Mouse (Mus musculus) megakaryocyte, embryonic 14.5 days (primary cell): ENCODE measurements around the gene Selenom. TPM values are rescaled to one million over a fixed set of nuclear protein-coding genes. Genes with fewer than 3 reads are reported as not detected.

Experiments
- H3K27me3 ChIP-seq: replicated peaks from 2 replicates; pipeline ENCODE3; 2012; ENCODE audit warnings: inconsistent platforms
- H3K36me3 ChIP-seq: replicated peaks from 2 replicates; pipeline ENCODE3; 2012; ENCODE audit warnings: low read length, inconsistent platforms, mixed read lengths
- H3K4me1 ChIP-seq: 2 replicates; pipeline ENCODE4 v1.6.1; 2012; ENCODE audit warnings: inconsistent platforms
- H3K4me3 ChIP-seq: replicated peaks from 2 replicates; pipeline ENCODE3; 2012; ENCODE audit warnings: moderate library complexity, mild to moderate bottlenecking, inconsistent platforms
- H3K9me3 ChIP-seq: 2 replicates; pipeline ENCODE4 v1.6.1; 2012; ENCODE audit warnings: inconsistent platforms
- FLI1 ChIP-seq: IDR thresholded peaks from 2 replicates; pipeline ENCODE4 v1.6.1; 2012; ENCODE audit warnings: low read length, inconsistent platforms, mixed read lengths
- GATA1 ChIP-seq: IDR thresholded peaks from 3 replicates; pipeline ENCODE4 v1.6.1; 2012; ENCODE audit warnings: mixed read lengths, low read length, inconsistent platforms, borderline replicate concordance
- polyA plus RNA-seq: library from polyadenylated mRNA; stranded (reverse); fragments of >175 nt; gene quantifications from 2 replicates; pipeline ENCODE4 v1.2.3, GENCODE M21; 2012; ENCODE audit warnings: low replicate concordance; ENCODE audit not compliant: insufficient read depth

Gene Selenom
- polyA plus RNA-seq, 1 experiment = 262 TPM

- H3K4me3 ChIP-seq = no peak overlapping the region
- H3K4me1 ChIP-seq = peaks cover 84% of the 10 kb centered on the region
- H3K36me3 ChIP-seq = peaks cover 4% of the 10 kb centered on the region
- peaks cover 12% of the 10 kb centered on the region for H3K9me3 ChIP-seq
- H3K27me3 ChIP-seq = no peaks in the 10 kb centered on the region
- no peak for TF ChIP-seq GATA1
- no peak for TF ChIP-seq FLI1
Observed at GRCm38 (mm10) chr11:3547047-3547446, 32.6 kb downstream of the Selenom start.

GRCm38 (mm10) chr11:3547969-3548368 lies 33.5 kb downstream of the Selenom start:
- H3K9me3 ChIP-seq = peaks cover 12% of the 10 kb centered on the region
- peaks cover 84% of the 10 kb centered on the region for H3K4me1 ChIP-seq
- H3K27me3 ChIP-seq = no peaks in the 10 kb centered on the region
- TF ChIP-seq FLI1 = no peak
- no peak for TF ChIP-seq GATA1
- peaks cover 4% of the 10 kb centered on the region for H3K36me3 ChIP-seq
- H3K4me3 ChIP-seq = no peak overlapping the region

- H3K4me3 ChIP-seq = no peak overlapping the region
- TF ChIP-seq FLI1 (no peak), GATA1 (no peak)
- no peaks in the 10 kb centered on the region for H3K27me3 ChIP-seq
- H3K36me3 ChIP-seq = peaks cover 4% of the 10 kb centered on the region
- H3K9me3 ChIP-seq = peaks cover 12% of the 10 kb centered on the region
- peaks cover 78% of the 10 kb centered on the region for H3K4me1 ChIP-seq
Observed at GRCm38 (mm10) chr11:3548564-3549295, 34.2 kb downstream of the Selenom start.

GRCm38 (mm10) chr11:3549791-3550190 lies 35.3 kb downstream of the Selenom start:
- peaks cover 2% of the 10 kb centered on the region for H3K36me3 ChIP-seq
- no peak overlapping the region for H3K4me3 ChIP-seq
- H3K9me3 ChIP-seq = peaks cover 5% of the 10 kb centered on the region
- peaks cover 83% of the 10 kb centered on the region for H3K4me1 ChIP-seq
- no peak for TF ChIP-seq FLI1
- no peak for TF ChIP-seq GATA1
- no peaks in the 10 kb centered on the region for H3K27me3 ChIP-seq

- H3K36me3 ChIP-seq = no peaks in the 10 kb centered on the region
- no peaks in the 10 kb centered on the region for H3K27me3 ChIP-seq
- no peak for TF ChIP-seq GATA1
- no peak for TF ChIP-seq FLI1
- H3K9me3 ChIP-seq = peaks cover 8% of the 10 kb centered on the region
- peaks cover 67% of the 10 kb centered on the region for H3K4me1 ChIP-seq
- no peak overlapping the region for H3K4me3 ChIP-seq
Observed at GRCm38 (mm10) chr11:3554976-3555375, 40.5 kb downstream of the Selenom start.

GRCm38 (mm10) chr11:3557852-3558251 lies 43.4 kb downstream of the Selenom start:
- Histone ChIP-seq H3K4me3 (no peak overlapping the region), H3K4me1 (peaks cover 58% of the 10 kb centered on the region), H3K27me3 (no peaks in the 10 kb centered on the region), H3K9me3 (peaks cover 8% of the 10 kb centered on the region), H3K36me3 (no peaks in the 10 kb centered on the region)
- no peak for TF ChIP-seq GATA1
- no peak for TF ChIP-seq FLI1

GRCm38 (mm10) chr11:3560202-3560601 lies 45.7 kb downstream of the Selenom start:
- no peaks in the 10 kb centered on the region for H3K36me3 ChIP-seq
- H3K4me3 ChIP-seq = no peak overlapping the region
- no peak for TF ChIP-seq FLI1
- TF ChIP-seq GATA1 = no peak
- H3K27me3 ChIP-seq = peaks cover 2% of the 10 kb centered on the region
- peaks cover 59% of the 10 kb centered on the region for H3K4me1 ChIP-seq
- H3K9me3 ChIP-seq = peaks cover 5% of the 10 kb centered on the region

- peaks cover 59% of the 10 kb centered on the region for H3K4me1 ChIP-seq
- no peaks in the 10 kb centered on the region for H3K36me3 ChIP-seq
- peaks cover 2% of the 10 kb centered on the region for H3K27me3 ChIP-seq
- H3K9me3 ChIP-seq = no peaks in the 10 kb centered on the region
- H3K4me3 ChIP-seq = no peak overlapping the region
- TF ChIP-seq GATA1 (no peak), FLI1 (no peak)
Observed at GRCm38 (mm10) chr11:3563853-3564252, 49.4 kb downstream of the Selenom start.

GRCm38 (mm10) chr11:3564451-3564850 lies 50.0 kb downstream of the Selenom start:
- Histone ChIP-seq H3K36me3 (no peaks in the 10 kb centered on the region), H3K4me1 (peaks cover 59% of the 10 kb centered on the region), H3K4me3 (no peak overlapping the region), H3K9me3 (no peaks in the 10 kb centered on the region), H3K27me3 (peaks cover 2% of the 10 kb centered on the region)
- TF ChIP-seq FLI1 = no peak
- TF ChIP-seq GATA1 = no peak

- Histone ChIP-seq H3K36me3 (no peaks in the 10 kb centered on the region), H3K27me3 (peaks cover 2% of the 10 kb centered on the region)
- TF ChIP-seq GATA1 = no peak
Observed at GRCm38 (mm10) chr11:3566018-3566417, 51.5 kb downstream of the Selenom start.

More at GRCm38 (mm10) chr11:3566018-3566417, 51.5 kb downstream of the Selenom start:
- Histone ChIP-seq H3K4me3 (no peak overlapping the region), H3K9me3 (no peaks in the 10 kb centered on the region), H3K4me1 (peaks cover 66% of the 10 kb centered on the region)

Other genes with a start within 250 kb of the Selenom start
- gene Drg1, start 248.3 kb upstream of the Selenom start, polyA plus RNA-seq = 55.7 TPM in 1 of 2 replicates, not detected in the other
- 79.0 and 88.1 TPM in 2 replicates for gene Patz1, start 225.8 kb upstream of the Selenom start, polyA plus RNA-seq
- 17.8 and 33.7 TPM in 2 replicates for gene Pik3ip1, start 184.3 kb upstream of the Selenom start, polyA plus RNA-seq
- 16.4 and 34.1 TPM in 2 replicates for gene Limk2, start 105.5 kb upstream of the Selenom start, polyA plus RNA-seq
- gene Rnf185, start 62.3 kb upstream of the Selenom start, polyA plus RNA-seq = 1.8 TPM in 1 of 2 replicates, not detected in the other
- gene Pla2g3, start 26.4 kb upstream of the Selenom start, polyA plus RNA-seq = 0.11 TPM in 1 of 2 replicates, not detected in the other
- 4.1 and 7.0 TPM in 2 replicates for gene Inpp5j, start 9.9 kb upstream of the Selenom start, polyA plus RNA-seq
- gene Smtn, start 25.9 kb downstream of the Selenom start, polyA plus RNA-seq = 117 and 173 TPM in 2 replicates
- 0.38 and 1.6 TPM in 2 replicates for gene Morc2a, start 134.5 kb downstream of the Selenom start, polyA plus RNA-seq